Mouse (Mus musculus): ENCODE measurements around the gene Gm17617. TPM values are rescaled to one million over a fixed set of nuclear protein-coding genes. Genes with fewer than 3 reads are reported as not detected.

Gm17617 gene
- polyA plus RNA-seq (2015; fragmentation: Illumina TruSeq; extraction: RNeasy Lipid Tissue Mini Kit (QIAGEN cat#74804); ENCODE audit: insufficient read depth, low read depth, low replicate concordance), result not detected

DNA sequence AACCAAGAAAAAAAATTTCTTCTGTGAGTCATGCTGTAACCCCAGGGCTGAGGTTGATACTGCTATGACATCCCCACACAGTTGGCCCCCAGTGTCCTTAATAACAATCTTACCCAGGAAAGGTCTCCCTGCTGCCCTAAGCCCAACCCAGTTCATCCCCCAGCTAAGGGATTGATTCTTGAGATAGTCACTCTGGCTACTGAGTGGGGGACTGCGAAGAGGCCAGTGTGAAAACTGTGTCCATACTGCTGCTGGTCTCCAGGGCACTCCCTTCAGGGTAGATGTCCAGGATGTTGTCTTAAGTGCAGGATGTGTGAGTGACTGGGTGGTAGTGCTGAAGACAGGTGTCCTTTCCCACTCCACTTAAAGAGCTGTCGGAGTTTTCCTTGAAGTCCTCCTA lies at the start of gene Gm17617:
Gene Gm17617, minus strand, starts transcription at position 101 of the 400 bp plus-strand sequence.

GRCm38 (mm10) chr13:55152621-55153415 lies 19.5 kb upstream of the Gm17617 start, which contains the start of gene Fgfr4:
Gene Fgfr4, plus strand, starts transcription at chr13:55152640.

DNA sequence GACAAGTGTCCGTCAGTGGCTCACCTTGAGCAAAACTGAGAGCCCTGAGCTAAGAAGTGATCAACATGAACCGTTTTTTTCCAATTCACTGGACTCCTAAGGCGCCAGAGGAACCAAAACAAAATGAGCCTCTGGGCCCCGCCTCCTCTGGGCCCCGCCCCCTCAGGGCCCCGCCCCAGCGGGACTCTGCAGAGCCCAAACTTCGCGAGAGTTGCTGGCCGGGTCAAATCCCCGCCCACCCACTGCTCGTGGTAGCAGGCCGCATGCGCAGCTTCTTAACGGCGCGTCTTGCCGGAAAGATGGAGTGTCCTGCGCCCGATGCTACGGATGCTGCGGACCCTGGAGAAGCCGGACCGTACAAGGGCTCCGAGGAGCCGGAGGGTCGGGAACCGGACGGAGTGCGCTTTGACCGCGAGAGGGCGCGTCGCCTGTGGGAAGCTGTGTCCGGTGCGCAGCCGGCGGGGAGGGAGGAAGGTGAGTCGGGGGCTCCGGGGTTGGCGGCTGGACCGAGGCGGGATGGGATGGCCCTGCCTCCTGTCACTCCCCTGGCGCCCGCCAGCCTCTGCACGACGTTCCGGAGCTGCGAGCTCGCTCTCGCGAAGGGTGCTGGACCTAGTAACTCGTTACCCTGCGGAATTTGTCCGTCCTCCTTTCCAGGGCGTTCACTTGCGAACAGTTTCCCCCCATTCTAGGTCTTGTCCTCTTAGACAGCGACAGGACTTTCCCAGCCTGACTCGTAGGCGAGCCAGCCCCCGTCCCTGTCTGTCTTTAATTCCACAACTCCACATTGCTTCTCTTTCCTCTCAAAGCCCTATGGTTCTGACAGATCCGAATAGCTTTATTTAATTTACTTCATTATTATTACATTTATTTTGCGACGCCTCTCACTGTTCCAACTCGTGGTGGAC lies 28.0 kb downstream of the Gm17617 start, which contains the start of gene Zfp346:
Gene Zfp346, plus strand, starts transcription at position 267 of the 908 bp plus-strand sequence.

DNA sequence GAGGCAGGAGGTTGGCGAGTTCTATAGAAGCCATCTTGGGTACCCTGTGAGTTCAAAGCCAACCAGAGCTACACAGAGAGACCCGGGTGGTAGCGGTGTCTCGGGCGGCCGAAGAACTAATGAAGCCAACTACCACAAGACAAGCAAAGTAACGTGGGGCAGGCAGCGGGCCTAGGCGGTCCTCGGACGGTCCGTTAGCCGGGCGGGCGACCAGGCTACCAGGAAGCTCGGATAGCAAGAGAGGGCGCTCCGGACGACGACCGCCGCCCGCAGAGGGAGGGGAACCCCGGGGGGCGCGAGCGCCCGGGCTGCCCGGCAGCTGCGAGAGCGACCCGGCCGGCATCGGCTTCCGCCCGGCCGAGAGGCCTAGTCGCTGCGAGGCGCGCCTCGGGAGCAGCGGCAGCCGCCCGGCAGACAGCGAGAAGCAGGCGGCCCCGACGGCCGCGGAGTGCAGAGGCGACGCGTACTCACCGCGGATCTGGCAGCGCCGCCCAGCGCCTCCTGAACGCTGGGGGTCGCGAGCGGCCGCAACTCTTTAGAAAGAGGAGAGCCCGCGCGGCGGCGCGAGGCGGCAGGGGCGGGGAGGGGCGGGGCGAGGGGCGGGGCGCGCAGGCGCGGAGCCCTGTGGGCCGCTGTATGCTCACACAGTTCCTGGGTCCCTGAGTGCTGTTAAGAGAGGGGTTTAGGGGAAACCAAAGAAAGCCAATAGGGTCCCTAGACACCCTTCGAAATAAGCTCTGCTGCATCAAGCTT lies 33.4 kb downstream of the Gm17617 start, which contains the start of gene Uimc1:
Gene Uimc1, minus strand, starts transcription at position 575 of the 753 bp plus-strand sequence.

Other genes with a start within 250 kb of the Gm17617 start
- 4.2 TPM for gene Unc5a, start 184.1 kb downstream of the Gm17617 start, polyA plus RNA-seq (2015; fragmentation: Illumina TruSeq; extraction: RNeasy Lipid Tissue Mini Kit (QIAGEN cat#74804); ENCODE audit: insufficient read depth, low read depth, low replicate concordance)
- gene Hk3, start 112.2 kb downstream of the Gm17617 start, polyA plus RNA-seq (2015; fragmentation: Illumina TruSeq; extraction: RNeasy Lipid Tissue Mini Kit (QIAGEN cat#74804); ENCODE audit: insufficient read depth, low read depth, low replicate concordance), result 0.81 TPM
- 14.4 TPM for gene Uimc1, start 33.2 kb downstream of the Gm17617 start, polyA plus RNA-seq (2015; fragmentation: Illumina TruSeq; extraction: RNeasy Lipid Tissue Mini Kit (QIAGEN cat#74804); ENCODE audit: insufficient read depth, low read depth, low replicate concordance)
- 6.0 TPM for gene Zfp346, start 28.2 kb downstream of the Gm17617 start, polyA plus RNA-seq (2015; fragmentation: Illumina TruSeq; extraction: RNeasy Lipid Tissue Mini Kit (QIAGEN cat#74804); ENCODE audit: insufficient read depth, low read depth, low replicate concordance)
- 2.0 TPM for gene Fgfr4, start 19.1 kb upstream of the Gm17617 start, polyA plus RNA-seq (2015; fragmentation: Illumina TruSeq; extraction: RNeasy Lipid Tissue Mini Kit (QIAGEN cat#74804); ENCODE audit: insufficient read depth, low read depth, low replicate concordance)
- gene Nsd1, start 76.2 kb upstream of the Gm17617 start, polyA plus RNA-seq (2015; fragmentation: Illumina TruSeq; extraction: RNeasy Lipid Tissue Mini Kit (QIAGEN cat#74804); ENCODE audit: insufficient read depth, low read depth, low replicate concordance), result 11.7 TPM
- gene Prelid1, start 187.0 kb upstream of the Gm17617 start, polyA plus RNA-seq (2015; fragmentation: Illumina TruSeq; extraction: RNeasy Lipid Tissue Mini Kit (QIAGEN cat#74804); ENCODE audit: insufficient read depth, low read depth, low replicate concordance), result 54.5 TPM
- 52.6 TPM for gene Rab24, start 188.4 kb upstream of the Gm17617 start, polyA plus RNA-seq (2015; fragmentation: Illumina TruSeq; extraction: RNeasy Lipid Tissue Mini Kit (QIAGEN cat#74804); ENCODE audit: insufficient read depth, low read depth, low replicate concordance)
- gene Mxd3, start 196.3 kb upstream of the Gm17617 start, polyA plus RNA-seq (2015; fragmentation: Illumina TruSeq; extraction: RNeasy Lipid Tissue Mini Kit (QIAGEN cat#74804); ENCODE audit: insufficient read depth, low read depth, low replicate concordance), result not detected
- 21.4 TPM for gene Lman2, start 229.2 kb upstream of the Gm17617 start, polyA plus RNA-seq (2015; fragmentation: Illumina TruSeq; extraction: RNeasy Lipid Tissue Mini Kit (QIAGEN cat#74804); ENCODE audit: insufficient read depth, low read depth, low replicate concordance)
- 0.44 TPM for gene Rgs14, start 236.2 kb upstream of the Gm17617 start, polyA plus RNA-seq (2015; fragmentation: Illumina TruSeq; extraction: RNeasy Lipid Tissue Mini Kit (QIAGEN cat#74804); ENCODE audit: insufficient read depth, low read depth, low replicate concordance)